Mouse (Mus musculus) heart, embryonic 14.5 days (tissue): Measurements from ENCODE around the gene Osbpl10. TPM values are rescaled to one million over a fixed set of nuclear protein-coding genes. Genes with fewer than 3 reads are reported as not detected.
"Not testable (repeated sequence)": the region's sequence is repeated elsewhere in the genome, so short reads cannot be mapped to it uniquely, and the experiment has no call there.

Source experiments
- ATAC-seq: fragments of 200-750 bp; cut with Nextera tagmentation; 2 replicates; pipeline ENCODE4 v1.8.0; 2017; ENCODE audit warnings: low read depth, moderate TSS enrichment; ENCODE audit not compliant: insufficient number of reproducible peaks, insufficient read depth, low FRiP score
- H3K27ac ChIP-seq, 2 experiments: fragments of 200-500 bp in 1 of 2; fragments of 300-500 bp in 1 of 2; sonication (generic) in 1 of 2; replicated peaks in 1 of 2; 2 replicates each; pipeline ENCODE4 v1.5.1; 2012 to 2014; ENCODE audit warnings: low read depth in 2 of 2, low read length in 2 of 2, control low read depth in 1 of 2, mild to moderate bottlenecking in 1 of 2, mixed read lengths in 1 of 2; ENCODE audit not compliant: control insufficient read depth in 1 of 2, insufficient read depth in 1 of 2
- H3K27me3 ChIP-seq: fragments of 300-500 bp; sonication (generic); 2 replicates; pipeline ENCODE4 v1.6.1; 2014; ENCODE audit warnings: mild to moderate bottlenecking, low read length, control low read depth; ENCODE audit not compliant: control insufficient read depth, insufficient read depth
- H3K36me3 ChIP-seq: fragments of 300-500 bp; sonication (generic); 2 replicates; pipeline ENCODE4 v1.6.1; 2014; ENCODE audit warnings: mild to moderate bottlenecking, control low read depth, low read length, mixed read lengths; ENCODE audit not compliant: control insufficient read depth, insufficient read depth
- H3K4me1 ChIP-seq, 2 experiments: fragments of 200-500 bp in 1 of 2; fragments of 300-500 bp in 1 of 2; sonication (generic) in 1 of 2; 2 replicates each; pipeline ENCODE4 v1.6.1; 2012 to 2014; ENCODE audit warnings: low read length in 2 of 2, control low read depth in 1 of 2, mixed read lengths in 1 of 2; ENCODE audit not compliant: control insufficient read depth in 2 of 2, insufficient read depth in 2 of 2
- H3K4me2 ChIP-seq: fragments of 300-500 bp; sonication (generic); 2 replicates; pipeline ENCODE4 v1.6.1; 2014; ENCODE audit warnings: mild to moderate bottlenecking, low read length
- H3K4me3 ChIP-seq, 2 experiments: fragments of 200-500 bp in 1 of 2; fragments of 300-500 bp in 1 of 2; sonication (generic) in 1 of 2; 2 replicates each; pipeline ENCODE4 v1.5.1; 2012 to 2014; ENCODE audit warnings: low read length in 2 of 2, mild to moderate bottlenecking in 2 of 2, control low read depth in 1 of 2, low read depth in 1 of 2, moderate library complexity in 1 of 2; ENCODE audit not compliant: control insufficient read depth in 1 of 2, insufficient read depth in 1 of 2
- H3K9ac ChIP-seq: fragments of 300-500 bp; sonication (generic); 2 replicates; pipeline ENCODE4 v1.6.1; 2014; ENCODE audit warnings: mild to moderate bottlenecking, low read length
- H3K9me3 ChIP-seq: fragments of 300-500 bp; sonication (generic); 2 replicates; pipeline ENCODE4 v1.6.1; 2016; ENCODE audit warnings: low read length, control low read depth; ENCODE audit not compliant: control insufficient read depth
- WGBS: fragments of 180-500 bp; shearing (Covaris S2); extraction: QIAGEN DNeasy Blood & Tissue Kit; methylation state at CpG from one replicate; pipeline ENCODE4 v1.1.7; 2014; 5-methylcytosine and 5-hydroxymethylcytosine counted together
- polyA plus RNA-seq: library from polyadenylated mRNA; unstranded; fragments of >200 nt; fragmentation: Nextera tagmentation; extraction: Ambion mirVana; gene quantifications from 2 replicates; pipeline ENCODE4 v1.2.1, GENCODE M21; 2014

Gene Osbpl10
- polyA plus RNA-seq, 1 experiment from 2014 or later: 2.2 TPM

DNA sequence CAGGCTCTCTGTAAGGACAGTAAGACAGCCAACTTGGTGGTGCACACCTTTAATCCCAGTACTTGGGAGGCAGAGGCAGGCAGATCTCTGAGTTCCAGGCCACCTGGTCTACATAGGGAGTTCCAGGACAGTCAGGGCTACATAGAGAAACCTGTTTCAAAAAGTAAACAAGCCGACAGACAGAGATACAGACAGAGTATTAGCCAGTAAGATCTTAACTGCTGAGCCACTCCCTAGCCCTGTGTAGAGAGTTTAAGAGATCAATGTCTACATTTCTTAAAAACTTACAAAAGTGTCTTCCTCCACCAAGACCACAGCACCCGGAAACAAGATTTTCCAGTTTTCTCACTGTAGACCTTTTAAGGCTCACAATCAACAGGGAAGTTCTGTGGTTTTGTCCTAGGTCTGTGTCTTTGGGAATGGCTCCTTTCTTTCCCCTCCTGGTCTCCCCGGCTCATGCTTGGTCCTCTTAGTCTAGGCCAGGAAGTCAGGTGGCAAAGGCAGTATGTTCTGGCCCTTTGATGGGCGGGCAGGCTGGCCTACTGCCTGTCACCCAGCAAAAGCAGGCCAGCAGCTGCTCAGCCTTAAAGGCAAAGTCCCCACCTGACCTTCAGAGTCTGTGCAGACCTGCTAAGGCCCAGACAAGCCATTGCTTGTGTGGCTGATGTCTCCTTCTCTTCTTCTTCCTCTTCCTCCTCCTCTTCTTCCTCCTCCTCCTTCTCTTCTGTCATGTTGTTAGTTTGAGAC is 18.2 kb upstream of the Osbpl10 start:
- Histone ChIP-seq H3K9me3 (no peaks in the 10 kb centered on the region), H3K27me3 (no peaks in the 10 kb centered on the region), H3K4me2 (no peak overlapping the region), H3K36me3 (no peaks in the 10 kb centered on the region), H3K4me1 (no peaks in the 10 kb centered on the region), H3K4me3 (no peak overlapping the region), H3K27ac (no peak overlapping the region), H3K9ac (no peak overlapping the region)
- ATAC-seq: no peak
- 56% methylated on average over 4 of the region's 4 CpGs for WGBS

DNA sequence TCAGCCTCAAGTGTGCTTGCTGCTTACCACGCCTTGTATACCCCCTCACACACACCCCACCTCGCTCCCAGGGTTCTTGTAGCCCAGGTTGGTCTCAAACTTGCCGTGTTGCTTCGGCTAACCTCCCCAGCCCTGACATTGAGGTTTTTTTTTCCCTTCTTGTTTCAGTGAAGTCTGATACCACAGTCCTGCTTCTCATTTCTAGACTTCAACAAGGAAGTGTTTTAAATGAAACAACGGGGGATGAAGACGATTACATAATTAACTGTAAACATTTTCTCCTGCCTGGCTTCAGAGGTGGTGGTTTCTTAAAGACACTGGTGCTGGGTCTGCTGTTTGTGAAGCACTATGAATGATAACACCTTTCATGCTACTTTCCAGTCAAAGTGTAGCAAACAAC is 17.5 kb upstream of the Osbpl10 start:
- Histone ChIP-seq H3K27ac (no peak overlapping the region), H3K9ac (no peak overlapping the region), H3K4me3 (no peak overlapping the region), H3K4me2 (no peak overlapping the region), H3K4me1 (no peaks in the 10 kb centered on the region), H3K27me3 (no peaks in the 10 kb centered on the region), H3K36me3 (no peaks in the 10 kb centered on the region), H3K9me3 (0 out of 2 replicates have a peak, but pooled peaks cover 2% of the 10 kb centered on the region)
- 86% methylated on average over 6 of the region's 6 CpGs for WGBS
- no peak for ATAC-seq

DNA sequence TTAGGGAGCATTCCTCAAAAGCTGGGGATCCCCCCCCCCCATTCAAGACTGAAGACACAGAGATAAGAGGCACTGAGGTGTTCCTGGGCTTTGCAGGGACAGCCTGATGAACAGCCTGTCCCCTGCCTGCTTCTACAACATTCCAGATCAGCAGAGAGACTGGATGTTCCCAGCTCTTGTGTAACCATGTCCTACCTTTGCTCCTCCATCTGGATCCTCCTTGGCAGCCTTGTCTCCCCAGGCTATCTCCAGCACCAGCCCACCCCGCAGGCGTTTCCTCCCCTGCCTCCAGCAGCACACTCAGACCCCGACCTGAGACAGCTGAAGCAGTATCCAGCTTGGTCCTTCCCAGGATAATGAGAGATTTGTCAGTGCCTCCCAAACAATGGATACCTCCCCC is 14.3 kb upstream of the Osbpl10 start:
- H3K9ac ChIP-seq: no peak overlapping the region
- H3K36me3 ChIP-seq: no peaks in the 10 kb centered on the region
- no peaks in the 10 kb centered on the region for H3K27me3 ChIP-seq
- H3K4me2 ChIP-seq: no peak overlapping the region
- no peaks in the 10 kb centered on the region for H3K4me1 ChIP-seq
- H3K9me3 ChIP-seq: 0 out of 2 replicates have a peak, but pooled peaks cover 3% of the 10 kb centered on the region
- ATAC-seq: no peak
- WGBS: 49% methylated on average over 3 of the region's 3 CpGs
- H3K4me3 ChIP-seq: no peak overlapping the region
- H3K27ac ChIP-seq: no peak overlapping the region

DNA sequence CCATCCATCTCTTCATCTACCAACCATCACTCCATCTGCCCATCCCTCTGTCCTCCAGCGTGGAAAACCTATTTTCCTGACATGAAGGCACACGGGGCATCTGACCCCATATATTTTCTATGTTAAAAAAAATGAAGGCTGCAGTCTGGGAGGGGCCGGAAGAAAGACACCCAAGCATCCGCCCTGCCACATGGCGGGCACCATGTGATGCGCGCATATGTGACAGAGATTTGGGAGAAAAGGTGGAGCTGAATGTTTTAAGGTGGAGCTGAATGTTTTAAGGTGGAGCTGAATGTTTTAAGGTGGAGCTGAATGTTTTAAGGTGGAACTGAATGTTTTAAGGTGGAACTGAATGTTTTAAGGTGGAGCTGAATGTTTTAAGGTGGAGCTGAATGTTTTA is 12.1 kb upstream of the Osbpl10 start:
- H3K4me2 ChIP-seq, ATAC-seq, H3K27me3 ChIP-seq, H3K4me1 ChIP-seq, H3K9ac ChIP-seq, H3K4me3 ChIP-seq, H3K36me3 ChIP-seq, H3K9me3 ChIP-seq, H3K27ac ChIP-seq: not testable (repeated sequence)
- WGBS: 88% methylated on average over 7 of the region's 7 CpGs

DNA sequence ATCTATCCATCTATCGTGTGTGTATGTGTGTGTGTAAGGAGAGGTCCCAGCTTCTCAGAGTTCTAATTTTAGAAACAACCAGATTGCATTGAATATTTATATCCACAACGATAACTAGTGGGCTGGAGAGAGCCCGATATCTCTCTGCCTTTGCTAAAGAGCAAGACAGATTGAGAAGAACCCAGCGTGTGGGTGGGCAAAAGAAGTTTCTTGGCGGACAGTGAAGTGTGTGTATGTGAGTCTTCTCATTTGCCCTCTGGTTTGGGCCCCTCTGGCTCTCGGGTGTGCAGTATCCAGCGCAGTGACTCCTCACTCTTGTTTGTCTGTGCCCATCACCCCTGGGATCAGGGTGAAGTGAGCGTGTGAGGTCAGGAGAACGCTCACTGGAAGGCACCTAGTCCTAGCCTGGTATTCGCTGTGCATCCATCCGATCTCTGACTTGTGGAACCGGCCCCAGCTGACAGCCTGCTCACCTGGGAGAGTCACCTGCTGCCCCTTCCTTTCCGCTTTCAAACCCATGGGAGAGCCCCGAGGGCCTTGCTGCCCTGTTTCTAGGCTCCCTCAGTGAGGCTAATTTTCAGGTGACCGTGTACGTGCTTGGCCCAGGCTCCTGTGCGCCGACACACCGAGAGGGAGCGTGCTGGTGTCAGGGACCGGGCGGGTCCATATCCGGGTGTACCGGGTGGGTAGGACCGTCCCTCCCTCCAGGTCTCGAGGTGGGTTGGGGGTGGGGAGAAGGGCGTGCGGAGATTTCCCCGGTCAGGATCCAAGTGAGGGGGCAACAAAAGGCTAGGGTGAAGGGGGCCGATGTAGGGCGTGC is 698 bp upstream of the Osbpl10 start:
- Histone ChIP-seq H3K4me1 (peaks cover 7 to 18% of the 10 kb centered on the region in 2 experiments; a peak in 3 of 4 replicates), H3K27me3 (no peaks in the 10 kb centered on the region), H3K4me3 (peak overlapping the region; percentile 77 to 87), H3K9me3 (no peaks in the 10 kb centered on the region), H3K36me3 (no peaks in the 10 kb centered on the region), H3K4me2 (peak overlapping the region; percentile 85), H3K9ac (peak overlapping the region; percentile 85), H3K27ac (peak overlapping the region in 1 of 2 experiments; percentile 80; a peak in 2 of 4 replicates)
- WGBS: 3% methylated on average over 31 of the region's 31 CpGs
- peak; percentile 13; the same call in 1 of the 2 replicates for ATAC-seq

DNA sequence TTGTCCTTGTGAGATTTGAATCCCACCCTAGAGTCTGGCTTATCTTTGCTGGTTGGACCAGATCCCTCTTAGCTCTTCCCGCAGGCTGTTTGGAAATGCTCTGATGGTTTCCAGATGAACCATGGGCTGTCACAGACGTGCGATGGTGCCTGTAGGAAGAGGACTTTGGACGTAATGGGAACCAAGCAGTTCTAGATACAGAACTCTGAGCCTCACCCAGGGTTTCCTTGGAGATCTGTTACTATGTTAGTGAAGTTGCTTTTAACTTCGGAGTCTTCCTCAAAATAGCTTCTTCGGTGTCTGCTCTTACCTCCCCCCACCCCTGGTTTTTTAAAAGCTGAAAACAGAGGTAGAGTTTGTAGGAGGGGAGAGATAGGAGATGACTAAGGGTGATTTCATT is 1.6 kb downstream of the Osbpl10 start:
- Histone ChIP-seq H3K4me2 (peak overlapping the region; percentile 85; the same call in 1 of the 2 replicates), H3K27me3 (no peaks in the 10 kb centered on the region), H3K36me3 (no peaks in the 10 kb centered on the region), H3K9ac (no peak overlapping the region), H3K4me3 (peak overlapping the region in 1 of 2 experiments; percentile 87; a peak in 1 of 4 replicates), H3K4me1 (peaks cover 7 to 18% of the 10 kb centered on the region in 2 experiments; a peak in 3 of 4 replicates), H3K27ac (no peak overlapping the region), H3K9me3 (no peaks in the 10 kb centered on the region)
- 23% methylated on average over 6 of the region's 6 CpGs for WGBS
- ATAC-seq: no peak

DNA sequence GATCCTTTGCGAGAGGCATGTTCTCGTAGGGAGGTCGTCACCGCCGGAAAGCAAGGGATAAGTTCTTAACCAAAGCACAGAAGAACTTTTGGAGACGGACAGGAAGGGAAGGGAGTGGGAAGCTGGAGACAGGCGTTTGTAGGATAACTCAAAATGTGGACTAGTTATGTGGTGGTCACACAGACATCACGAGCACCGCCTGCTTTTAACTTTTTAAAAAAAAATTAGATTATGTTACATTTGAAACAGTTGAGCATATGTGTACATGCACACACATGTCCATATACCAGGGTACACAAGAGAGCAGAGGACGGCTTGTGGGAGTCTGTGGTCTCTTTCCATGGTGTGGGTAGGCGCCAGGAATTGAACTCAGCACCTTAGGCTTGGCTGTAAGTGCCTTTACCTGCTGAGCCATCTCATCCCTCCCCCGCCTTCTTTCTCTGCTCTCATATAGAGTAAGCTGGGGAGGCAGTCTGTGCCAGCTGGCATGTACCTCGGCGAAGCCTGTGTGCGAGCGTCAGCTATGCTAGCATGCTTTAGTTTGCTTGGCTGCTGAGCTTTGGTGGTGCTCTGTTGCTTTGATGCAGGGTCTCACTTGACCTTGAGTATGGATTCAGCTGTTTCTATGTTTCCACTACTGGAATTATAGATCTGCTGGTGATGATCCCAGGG is 4.5 kb downstream of the Osbpl10 start, which contains the start of gene Rps27rt:
Rps27rt (minus strand) TSS at position 51 of the 672 bp plus-strand sequence.
- no peak for ATAC-seq
- Histone ChIP-seq H3K4me1 (peaks cover 3 to 11% of the 10 kb centered on the region in 2 experiments; a peak in 3 of 4 replicates), H3K9me3 (no peaks in the 10 kb centered on the region), H3K27me3 (no peaks in the 10 kb centered on the region), H3K9ac (no peak within 1 kb of the TSS), H3K4me3 (no peak within 1 kb of the TSS), H3K4me2 (no peak within 1 kb of the TSS), H3K27ac (no peak within 1 kb of the TSS), H3K36me3 (no peaks in the 10 kb centered on the region)
- 88% methylated on average over 16 of the region's 16 CpGs for WGBS
